Mouse (Mus musculus) embryonic facial prominence, embryonic 14.5 days (tissue): ENCODE measurements around the gene Scrn2. TPM values are rescaled to one million over a fixed set of nuclear protein-coding genes. Genes with fewer than 3 reads are reported as not detected.

Experiments
- ATAC-seq: fragments of 200-750 bp; cut with Nextera tagmentation; 2 replicates; pipeline ENCODE4 v1.8.0; 2017; ENCODE audit warnings: low read depth, moderate number of reproducible peaks, moderate TSS enrichment
- DNase-seq: peaks from one replicate; pipeline ENCODE4 v3.0.0-alpha.2; 2015; ENCODE audit warnings: low spot score
- H3K27ac ChIP-seq: fragments of 300-500 bp; sonication (generic); replicated peaks from 2 replicates; pipeline ENCODE4 v1.5.1; 2014; ENCODE audit warnings: low read depth, mild to moderate bottlenecking, low read length, moderate library complexity
- H3K27me3 ChIP-seq: fragments of 300-500 bp; sonication (generic); replicated peaks from 2 replicates; pipeline ENCODE4 v1.6.1; 2014; ENCODE audit warnings: low read length; ENCODE audit not compliant: control insufficient read depth, insufficient read depth
- H3K36me3 ChIP-seq: fragments of 300-500 bp; sonication (generic); 2 replicates; pipeline ENCODE4 v1.6.1; 2014; ENCODE audit warnings: low read length, mixed read lengths; ENCODE audit not compliant: control insufficient read depth, insufficient read depth
- H3K4me1 ChIP-seq: fragments of 300-500 bp; sonication (generic); 2 replicates; pipeline ENCODE4 v1.6.1; 2014; ENCODE audit warnings: antibody characterized with exemption, low read length; ENCODE audit not compliant: control insufficient read depth, insufficient read depth
- H3K4me2 ChIP-seq: fragments of 300-500 bp; sonication (generic); 2 replicates; pipeline ENCODE4 v1.6.1; 2014; ENCODE audit warnings: low read depth, mild to moderate bottlenecking, low read length, moderate library complexity, mixed read lengths
- H3K4me3 ChIP-seq: fragments of 300-500 bp; sonication (generic); 2 replicates; pipeline ENCODE4 v1.5.1; 2014; ENCODE audit warnings: low read depth, mild to moderate bottlenecking, low read length
- H3K9ac ChIP-seq: fragments of 300-500 bp; sonication (generic); 2 replicates; pipeline ENCODE4 v1.6.1; 2014; ENCODE audit warnings: low read depth, mild to moderate bottlenecking, low read length, moderate library complexity, mixed read lengths
- H3K9me3 ChIP-seq: fragments of 300-500 bp; sonication (generic); 2 replicates; pipeline ENCODE4 v1.6.1; 2016; ENCODE audit warnings: low read length; ENCODE audit not compliant: control insufficient read depth
- WGBS: fragments of 180-500 bp; shearing (Covaris S2); extraction: QIAGEN DNeasy Blood & Tissue Kit; methylation state at CpG from one replicate; pipeline ENCODE4 v1.1.7; 2014; 5-methylcytosine and 5-hydroxymethylcytosine counted together
- polyA plus RNA-seq: library from polyadenylated mRNA; unstranded; fragments of >200 nt; fragmentation: Nextera tagmentation; extraction: Ambion mirVana; gene quantifications from 2 replicates; pipeline ENCODE4 v1.2.1, GENCODE M21; 2014

The Scrn2 gene
- polyA plus RNA-seq, 1 experiment from 2014 or later, result 14.7 TPM

DNA sequence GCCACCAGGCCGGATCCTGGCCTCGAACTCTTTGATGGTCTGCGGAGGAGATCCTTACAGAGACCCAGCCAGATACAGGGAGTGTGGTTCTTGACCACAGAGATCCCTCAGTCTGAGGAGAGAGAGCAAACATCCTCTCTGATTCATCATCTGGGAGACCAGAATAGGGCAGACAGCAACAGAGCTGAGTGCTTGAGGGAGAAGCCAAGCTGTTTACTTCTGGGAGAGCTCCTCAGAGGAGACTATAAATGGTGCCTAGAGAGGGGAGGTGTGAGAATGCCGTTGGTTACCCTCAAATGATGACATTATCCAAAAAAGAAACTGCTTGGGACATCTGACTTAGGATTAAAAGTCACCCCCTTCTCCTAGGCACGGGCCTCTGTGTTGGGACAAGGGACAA is 38.2 kb upstream of the Scrn2 start:
- no peak overlapping the region for H3K9ac ChIP-seq
- peaks cover 10% of the 10 kb centered on the region for H3K27me3 ChIP-seq
- WGBS, result 80% methylated on average over 5 of the region's 5 CpGs
- peaks cover 7% of the 10 kb centered on the region; the same call in 1 of the 2 replicates for H3K4me1 ChIP-seq
- H3K36me3 ChIP-seq, result no peaks in the 10 kb centered on the region
- H3K4me3 ChIP-seq, result no peak overlapping the region
- DNase-seq, result no peak
- no peak overlapping the region for H3K27ac ChIP-seq
- no peak for ATAC-seq
- H3K9me3 ChIP-seq, result no peaks in the 10 kb centered on the region
- H3K4me2 ChIP-seq, result no peak overlapping the region

DNA sequence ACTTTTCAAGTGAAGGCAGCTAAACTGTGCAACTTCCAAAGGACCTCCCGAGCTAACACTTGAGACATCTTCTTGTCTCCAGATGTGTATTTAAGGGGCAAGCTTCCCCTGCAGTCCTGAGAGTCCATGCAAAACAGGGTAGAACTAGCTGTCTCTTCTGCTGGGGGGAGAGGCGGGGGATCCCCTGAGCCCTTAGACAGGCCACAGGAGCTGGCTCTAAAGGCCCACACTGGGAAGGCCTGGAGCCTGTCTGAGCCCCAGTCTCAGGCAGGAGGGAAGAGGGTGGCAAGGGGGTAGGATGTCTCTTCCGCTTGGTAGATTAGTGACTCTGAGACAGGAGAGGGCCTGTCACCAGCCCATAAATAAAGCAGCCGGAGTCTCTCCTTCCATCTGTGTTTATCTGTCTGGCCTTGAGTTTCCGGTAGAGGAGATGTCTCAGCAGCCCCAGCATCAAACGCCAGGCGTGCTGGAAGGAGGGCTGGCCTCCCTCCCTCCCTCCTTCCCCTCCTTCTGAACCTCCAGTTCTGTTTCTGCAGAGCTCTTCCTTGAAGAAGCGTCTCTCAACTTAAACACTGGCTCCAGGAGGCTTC is 36.9 kb upstream of the Scrn2 start:
- Histone ChIP-seq H3K4me3 (no peak overlapping the region), H3K9ac (no peak overlapping the region), H3K4me1 (peaks cover 6% of the 10 kb centered on the region; the same call in 1 of the 2 replicates), H3K4me2 (no peak overlapping the region), H3K27ac (no peak overlapping the region), H3K27me3 (peaks cover 15% of the 10 kb centered on the region), H3K9me3 (no peaks in the 10 kb centered on the region), H3K36me3 (no peaks in the 10 kb centered on the region)
- WGBS, result 25% methylated on average over 8 of the region's 8 CpGs
- ATAC-seq, result 0 out of 2 replicates have a peak, but pooled peaks have one; percentile 10
- DNase-seq, result no peak

DNA sequence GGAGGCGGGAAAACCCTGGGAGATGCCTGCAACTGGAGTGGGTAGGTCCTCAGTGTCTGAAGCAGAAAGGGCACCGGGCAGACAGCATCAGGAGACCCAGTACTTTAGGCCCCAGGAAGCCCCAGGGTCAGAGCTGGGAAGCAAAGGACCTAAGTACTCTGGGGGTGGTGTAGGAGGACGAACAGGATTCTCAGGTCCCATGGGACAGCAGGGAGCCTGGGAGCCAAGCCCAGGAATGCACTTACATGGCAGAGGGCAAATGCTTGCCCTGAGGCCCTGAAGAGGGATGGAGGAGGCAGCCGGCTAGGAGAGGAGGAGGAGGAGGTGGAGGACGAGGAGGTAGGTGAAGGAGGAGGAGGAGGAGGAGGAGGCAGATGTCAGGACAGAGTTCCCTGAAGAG is 34.7 kb upstream of the Scrn2 start:
- Histone ChIP-seq H3K27me3 (peaks cover 33% of the 10 kb centered on the region), H3K4me1 (no peaks in the 10 kb centered on the region), H3K9ac (no peak overlapping the region), H3K36me3 (no peaks in the 10 kb centered on the region), H3K4me3 (no peak overlapping the region), H3K27ac (no peak overlapping the region), H3K9me3 (no peaks in the 10 kb centered on the region), H3K4me2 (no peak overlapping the region)
- DNase-seq, result no peak
- WGBS, result 20% methylated on average over 5 of the region's 5 CpGs
- no peak for ATAC-seq

DNA sequence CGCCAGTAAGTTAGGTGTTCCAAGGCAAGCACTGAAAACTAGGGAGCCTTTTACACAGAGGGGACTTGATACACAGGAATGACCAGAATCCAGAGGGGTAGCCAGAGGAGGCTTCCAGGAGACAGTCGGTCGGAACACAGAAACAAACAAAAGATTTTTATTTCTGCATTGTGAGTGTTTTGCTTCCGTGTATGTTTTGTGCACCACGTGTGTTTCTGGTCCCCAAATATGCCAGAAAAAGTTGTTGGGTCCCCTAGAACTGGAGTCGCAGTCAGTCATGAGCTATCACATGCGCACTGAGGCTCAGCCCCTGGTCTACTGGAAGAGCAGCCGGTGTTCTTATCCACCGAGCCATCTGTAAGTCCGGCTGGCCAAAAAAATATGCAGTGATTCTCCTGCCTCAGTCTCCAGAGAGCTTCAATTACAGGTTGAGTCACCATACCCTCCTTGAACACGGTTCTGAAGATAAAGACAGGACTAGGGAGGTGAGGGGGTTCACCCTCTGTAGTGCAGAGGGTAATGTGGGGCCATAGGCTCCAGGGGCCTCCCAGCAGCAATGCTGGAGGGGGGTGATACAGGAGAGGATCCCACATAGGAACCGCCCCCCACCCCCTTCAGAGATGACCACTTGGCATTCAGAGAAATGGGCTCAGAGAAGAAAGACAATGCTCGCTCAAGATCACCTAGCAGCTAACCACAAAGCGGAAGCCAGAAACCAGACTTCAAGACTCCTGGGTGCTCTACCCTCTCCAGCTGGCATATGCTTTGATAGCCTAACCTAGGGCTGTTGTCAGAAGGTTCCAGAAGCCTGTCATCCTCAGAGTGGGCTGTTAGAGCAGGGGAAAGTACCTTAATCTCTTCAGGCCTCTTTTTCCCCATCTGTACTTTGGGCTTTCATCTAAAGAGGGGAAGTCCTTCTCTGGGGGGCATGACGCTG is 33.6 kb upstream of the Scrn2 start:
- Histone ChIP-seq H3K4me1 (0 out of 2 replicates have a peak, but pooled peaks cover 4% of the 10 kb centered on the region), H3K9me3 (no peaks in the 10 kb centered on the region), H3K9ac (no peak overlapping the region), H3K4me2 (no peak overlapping the region), H3K4me3 (no peak overlapping the region), H3K27ac (no peak overlapping the region), H3K36me3 (no peaks in the 10 kb centered on the region), H3K27me3 (peaks cover 33% of the 10 kb centered on the region)
- ATAC-seq (no peak), DNase-seq (no peak)
- WGBS, result 75% methylated on average over 15 of the region's 15 CpGs

DNA sequence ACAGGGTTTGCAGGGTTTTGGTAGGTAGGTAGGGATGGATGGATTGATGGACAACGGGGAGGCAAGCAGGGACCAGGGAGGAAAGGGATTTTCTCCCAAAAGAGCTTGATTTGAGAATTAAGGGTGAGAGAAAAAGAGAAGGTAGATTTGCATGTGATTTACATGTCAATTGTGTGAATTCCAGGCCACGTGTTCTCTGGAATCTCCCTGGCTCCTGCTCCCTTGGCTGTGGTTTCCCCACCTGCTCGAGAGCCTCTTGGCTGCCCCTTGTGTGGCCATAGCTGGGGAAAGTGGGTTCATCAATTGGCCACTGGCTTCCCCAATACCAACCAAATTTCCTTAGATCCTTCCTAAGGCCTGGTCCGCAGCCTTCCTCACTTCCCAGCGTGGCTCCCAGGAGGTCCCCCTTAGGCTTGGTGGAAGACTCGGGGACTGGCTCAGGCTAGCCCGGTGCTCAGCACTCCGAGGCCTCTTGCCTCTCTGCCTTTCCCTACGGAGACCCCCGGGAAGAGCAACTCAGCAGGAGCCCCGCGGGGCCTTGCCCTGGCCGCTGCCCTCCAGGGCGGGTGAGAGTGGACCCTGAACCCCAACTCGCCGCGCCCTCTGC is 32.9 kb upstream of the Scrn2 start:
- Histone ChIP-seq H3K27me3 (peaks cover 37% of the 10 kb centered on the region), H3K27ac (no peak overlapping the region), H3K4me2 (peak overlapping the region; percentile 60), H3K4me3 (peak overlapping the region; percentile 32), H3K36me3 (no peaks in the 10 kb centered on the region), H3K9ac (peak overlapping the region; percentile 59), H3K4me1 (0 out of 2 replicates have a peak, but pooled peaks cover 4% of the 10 kb centered on the region), H3K9me3 (no peaks in the 10 kb centered on the region)
- ATAC-seq, result peak; percentile 24; the same call in 1 of the 2 replicates
- no peak for DNase-seq
- 14% methylated on average over 15 of the region's 17 CpGs for WGBS

DNA sequence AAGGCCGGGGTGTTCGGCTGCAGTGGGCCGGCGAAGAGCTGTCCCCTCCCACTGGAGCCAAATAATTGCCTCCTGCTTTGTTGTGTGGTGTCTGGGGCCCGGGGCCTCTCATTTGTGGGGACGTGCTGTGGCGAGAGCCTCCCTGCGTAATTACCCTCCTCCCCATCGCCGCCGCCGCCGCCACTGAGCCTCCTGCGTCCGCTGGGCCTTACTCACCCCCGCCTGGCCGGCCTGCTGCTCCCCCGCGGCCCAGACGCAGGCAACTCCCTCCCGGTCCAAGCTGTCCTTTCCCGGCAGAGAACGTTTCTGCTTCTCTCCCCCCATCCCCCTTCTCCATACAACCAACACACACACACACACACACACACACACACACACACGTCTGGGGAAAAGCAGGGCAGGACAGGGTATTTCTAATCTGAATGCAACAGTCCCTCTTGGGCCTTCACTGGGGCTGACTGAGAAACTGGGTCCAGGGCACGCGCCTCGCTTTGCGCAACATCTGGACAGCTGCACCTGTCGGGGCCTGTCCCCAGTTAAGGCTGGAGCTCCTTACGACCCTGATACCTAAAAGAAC is 32.3 kb upstream of the Scrn2 start:
- ATAC-seq, result peak; percentile 62

DNA sequence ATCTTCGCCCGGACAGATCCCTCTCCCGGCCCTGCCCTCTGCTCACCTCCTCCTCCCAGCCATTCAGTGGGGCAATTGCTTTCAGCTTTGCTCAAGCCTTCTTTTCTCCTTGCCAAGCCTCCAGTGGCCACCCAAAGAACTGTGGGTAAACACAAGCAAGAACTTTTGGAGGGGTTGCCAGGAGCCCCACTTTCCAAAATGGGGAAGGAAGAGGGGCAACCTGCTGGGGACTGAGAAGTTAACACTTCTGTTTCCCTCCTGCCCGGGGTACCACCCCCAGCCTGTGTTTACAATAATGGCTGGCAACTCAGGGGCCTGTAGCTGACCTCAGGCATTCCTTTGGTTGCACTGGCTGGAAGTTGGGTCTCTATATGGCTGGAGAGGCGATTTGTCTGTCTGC is 26.6 kb upstream of the Scrn2 start:
- H3K27ac ChIP-seq, result no peak overlapping the region
- ATAC-seq (no peak), DNase-seq (no peak)
- H3K9ac ChIP-seq, result no peak overlapping the region
- no peak overlapping the region for H3K4me3 ChIP-seq
- H3K4me1 ChIP-seq, result 0 out of 2 replicates have a peak, but pooled peaks cover 4% of the 10 kb centered on the region
- no peaks in the 10 kb centered on the region for H3K36me3 ChIP-seq
- WGBS, result 19% methylated on average over 5 of the region's 5 CpGs
- peaks cover 27% of the 10 kb centered on the region for H3K27me3 ChIP-seq
- H3K9me3 ChIP-seq, result no peaks in the 10 kb centered on the region
- H3K4me2 ChIP-seq, result no peak overlapping the region

More for the DNA sequence above, 32.3 kb upstream of the Scrn2 start:
- H3K9me3 ChIP-seq, result no peaks in the 10 kb centered on the region
- H3K4me2 ChIP-seq, result peak overlapping the region; percentile 60
- peaks cover 37% of the 10 kb centered on the region for H3K27me3 ChIP-seq
- peak overlapping the region; percentile 59 for H3K9ac ChIP-seq
- DNase-seq, result peak; percentile 66
- peak overlapping the region; percentile 32 for H3K4me3 ChIP-seq
- 0 out of 2 replicates have a peak, but pooled peaks cover 4% of the 10 kb centered on the region for H3K4me1 ChIP-seq
- H3K27ac ChIP-seq, result no peak overlapping the region
- no peaks in the 10 kb centered on the region for H3K36me3 ChIP-seq
- 8% methylated on average over 18 of the region's 30 CpGs for WGBS

DNA sequence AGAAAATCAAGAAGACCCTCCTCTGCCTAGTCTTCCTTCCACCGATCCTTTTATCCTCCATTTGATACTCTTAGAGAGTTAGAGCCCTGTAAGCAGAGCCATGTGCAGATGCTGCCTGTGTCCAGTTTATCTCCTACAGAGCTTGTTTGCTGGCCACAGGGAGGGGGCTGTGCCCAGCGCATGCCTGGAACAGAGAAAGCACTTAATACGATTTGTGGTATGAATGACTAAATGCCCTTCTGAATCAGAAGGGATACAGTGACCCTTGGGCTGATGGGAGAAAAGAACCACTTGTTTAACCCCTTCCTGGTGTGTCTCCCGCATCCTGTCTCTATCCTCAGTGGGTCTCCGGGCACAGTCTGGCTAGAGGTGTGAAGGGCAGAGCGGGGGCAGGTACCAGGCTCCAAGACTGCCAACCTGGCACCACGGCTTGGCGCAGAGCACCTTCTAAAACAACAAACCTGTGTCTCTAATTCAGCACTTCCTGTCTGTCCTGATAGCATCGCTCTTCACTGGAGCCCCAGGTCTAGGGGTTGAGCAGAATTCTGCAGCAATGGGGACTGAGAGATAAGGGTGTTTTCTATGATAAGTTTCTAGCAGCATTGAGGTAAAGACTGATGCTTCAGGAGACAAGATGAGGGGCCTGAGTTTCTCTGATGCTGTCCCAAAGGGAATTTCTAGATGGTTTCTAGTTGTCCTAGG is 22.5 kb upstream of the Scrn2 start:
- no peak overlapping the region for H3K4me3 ChIP-seq
- no peak overlapping the region for H3K27ac ChIP-seq
- no peaks in the 10 kb centered on the region for H3K9me3 ChIP-seq
- H3K9ac ChIP-seq, result no peak overlapping the region
- 54% methylated on average over 9 of the region's 9 CpGs for WGBS
- no peaks in the 10 kb centered on the region for H3K4me1 ChIP-seq
- ATAC-seq (no peak), DNase-seq (no peak)
- no peaks in the 10 kb centered on the region for H3K36me3 ChIP-seq
- H3K4me2 ChIP-seq, result no peak overlapping the region
- H3K27me3 ChIP-seq, result peaks cover 19% of the 10 kb centered on the region
